Mouse (Mus musculus): Measurements from ENCODE around the gene Ppp1r16b. TPM values are rescaled to one million over a fixed set of nuclear protein-coding genes. Genes with fewer than 3 reads are reported as not detected.
A peak's percentile ranks its signal among the peaks of the same experiment; 100 is the strongest.

Ppp1r16b gene
- polyA plus RNA-seq, 1 experiment from 2014 or later = 4.6 TPM

- H3K27ac ChIP-seq (replicated peaks; ENCODE audit: low read depth, low read length) = no peak overlapping the region
- no peaks in the 10 kb centered on the region for H3K9me3 ChIP-seq (ENCODE audit: control insufficient read depth, low read length)
- WGBS = 90% methylated on average over 11 of the region's 11 CpGs
- no peak for DNase-seq (ENCODE audit: low spot score)
- no peaks in the 10 kb centered on the region for H3K4me1 ChIP-seq (ENCODE audit: control insufficient read depth, insufficient read depth, low read length)
- no peak for ATAC-seq (ENCODE audit: insufficient number of reproducible peaks, low FRiP score, low TSS enrichment, low read depth)
- no peaks in the 10 kb centered on the region for H3K27me3 ChIP-seq (ENCODE audit: control insufficient read depth, insufficient read depth, low read length)
- no peak overlapping the region for H3K4me3 ChIP-seq (ENCODE audit: low read depth, low read length)
- H3K4me2 ChIP-seq (ENCODE audit: low read depth, severe bottlenecking) = no peak overlapping the region
- no peak overlapping the region for H3K9ac ChIP-seq (ENCODE audit: low read length)
- H3K36me3 ChIP-seq (ENCODE audit: control insufficient read depth, insufficient read depth, low read length) = no peaks in the 10 kb centered on the region
These were observed 73.4 kb downstream of the Ppp1r16b start for GRCm38 (mm10) chr2:158738591-158738990.

GRCm38 (mm10) chr2:158739113-158739512 is 73.9 kb downstream of the Ppp1r16b start:
- DNase-seq (ENCODE audit: low spot score) (no peak), ATAC-seq (ENCODE audit: insufficient number of reproducible peaks, low FRiP score, low TSS enrichment, low read depth) (no peak)
- Histone ChIP-seq H3K9ac (ENCODE audit: low read length) (no peak overlapping the region), H3K27me3 (ENCODE audit: control insufficient read depth, insufficient read depth, low read length) (no peaks in the 10 kb centered on the region), H3K36me3 (ENCODE audit: control insufficient read depth, insufficient read depth, low read length) (no peaks in the 10 kb centered on the region), H3K4me2 (ENCODE audit: low read depth, severe bottlenecking) (no peak overlapping the region), H3K9me3 (ENCODE audit: control insufficient read depth, low read length) (no peaks in the 10 kb centered on the region), H3K4me1 (ENCODE audit: control insufficient read depth, insufficient read depth, low read length) (no peaks in the 10 kb centered on the region), H3K27ac (replicated peaks; ENCODE audit: low read depth, low read length) (no peak overlapping the region), H3K4me3 (ENCODE audit: low read depth, low read length) (no peak overlapping the region)
- WGBS = 82% methylated on average over 3 of the region's 3 CpGs

- WGBS = 81% methylated on average over 9 of the region's 9 CpGs
- Histone ChIP-seq H3K4me2 (ENCODE audit: low read depth, severe bottlenecking) (no peak overlapping the region), H3K36me3 (ENCODE audit: control insufficient read depth, insufficient read depth, low read length) (no peaks in the 10 kb centered on the region), H3K4me3 (ENCODE audit: low read depth, low read length) (no peak overlapping the region), H3K9me3 (ENCODE audit: control insufficient read depth, low read length) (no peaks in the 10 kb centered on the region), H3K9ac (ENCODE audit: low read length) (no peak overlapping the region), H3K4me1 (ENCODE audit: control insufficient read depth, insufficient read depth, low read length) (peaks cover 2% of the 10 kb centered on the region; the same call in 1 of the 2 replicates), H3K27me3 (ENCODE audit: control insufficient read depth, insufficient read depth, low read length) (no peaks in the 10 kb centered on the region), H3K27ac (replicated peaks; ENCODE audit: low read depth, low read length) (no peak overlapping the region)
- ATAC-seq (ENCODE audit: insufficient number of reproducible peaks, low FRiP score, low TSS enrichment, low read depth) = no peak
- no peak for DNase-seq (ENCODE audit: low spot score)
These were observed 75.9 kb downstream of the Ppp1r16b start for GRCm38 (mm10) chr2:158741011-158741501.

GRCm38 (mm10) chr2:158742431-158742830 is 77.2 kb downstream of the Ppp1r16b start:
- no peak for ATAC-seq (ENCODE audit: insufficient number of reproducible peaks, low FRiP score, low TSS enrichment, low read depth)
- H3K9ac ChIP-seq (ENCODE audit: low read length) = no peak overlapping the region
- H3K9me3 ChIP-seq (ENCODE audit: control insufficient read depth, low read length) = no peaks in the 10 kb centered on the region
- no peak overlapping the region for H3K27ac ChIP-seq (replicated peaks; ENCODE audit: low read depth, low read length)
- 83% methylated on average over 5 of the region's 5 CpGs for WGBS
- no peak overlapping the region for H3K4me3 ChIP-seq (ENCODE audit: low read depth, low read length)
- peaks cover 5% of the 10 kb centered on the region; the same call in 1 of the 2 replicates for H3K4me1 ChIP-seq (ENCODE audit: control insufficient read depth, insufficient read depth, low read length)
- DNase-seq (ENCODE audit: low spot score) = no peak
- H3K27me3 ChIP-seq (ENCODE audit: control insufficient read depth, insufficient read depth, low read length) = no peaks in the 10 kb centered on the region
- H3K4me2 ChIP-seq (ENCODE audit: low read depth, severe bottlenecking) = no peak overlapping the region
- no peaks in the 10 kb centered on the region for H3K36me3 ChIP-seq (ENCODE audit: control insufficient read depth, insufficient read depth, low read length)

GRCm38 (mm10) chr2:158743518-158744141 is 78.4 kb downstream of the Ppp1r16b start:
- H3K27me3 ChIP-seq (ENCODE audit: control insufficient read depth, insufficient read depth, low read length) = no peaks in the 10 kb centered on the region
- 89% methylated on average over 11 of the region's 11 CpGs for WGBS
- no peak overlapping the region for H3K4me3 ChIP-seq (ENCODE audit: low read depth, low read length)
- H3K27ac ChIP-seq (replicated peaks; ENCODE audit: low read depth, low read length) = no peak overlapping the region
- H3K4me1 ChIP-seq (ENCODE audit: control insufficient read depth, insufficient read depth, low read length) = peaks cover 5% of the 10 kb centered on the region; the same call in 1 of the 2 replicates
- no peak for ATAC-seq (ENCODE audit: insufficient number of reproducible peaks, low FRiP score, low TSS enrichment, low read depth)
- no peak overlapping the region for H3K4me2 ChIP-seq (ENCODE audit: low read depth, severe bottlenecking)
- H3K9ac ChIP-seq (ENCODE audit: low read length) = no peak overlapping the region
- DNase-seq (ENCODE audit: low spot score) = no peak
- no peaks in the 10 kb centered on the region for H3K36me3 ChIP-seq (ENCODE audit: control insufficient read depth, insufficient read depth, low read length)
- H3K9me3 ChIP-seq (ENCODE audit: control insufficient read depth, low read length) = no peaks in the 10 kb centered on the region

GRCm38 (mm10) chr2:158745049-158745482 is 79.9 kb downstream of the Ppp1r16b start:
- DNase-seq (ENCODE audit: low spot score) = peak; percentile 55

GRCm38 (mm10) chr2:158746164-158746563 is 81.0 kb downstream of the Ppp1r16b start:
- no peaks in the 10 kb centered on the region for H3K27me3 ChIP-seq (ENCODE audit: control insufficient read depth, insufficient read depth, low read length)
- H3K4me2 ChIP-seq (ENCODE audit: low read depth, severe bottlenecking) = no peak overlapping the region
- no peaks in the 10 kb centered on the region for H3K9me3 ChIP-seq (ENCODE audit: control insufficient read depth, low read length)
- peaks cover 5% of the 10 kb centered on the region; the same call in 1 of the 2 replicates for H3K4me1 ChIP-seq (ENCODE audit: control insufficient read depth, insufficient read depth, low read length)
- WGBS = 52% methylated on average over 11 of the region's 11 CpGs
- no peak overlapping the region for H3K9ac ChIP-seq (ENCODE audit: low read length)
- no peak overlapping the region for H3K4me3 ChIP-seq (ENCODE audit: low read depth, low read length)
- DNase-seq (ENCODE audit: low spot score) = no peak
- H3K36me3 ChIP-seq (ENCODE audit: control insufficient read depth, insufficient read depth, low read length) = no peaks in the 10 kb centered on the region
- H3K27ac ChIP-seq (replicated peaks; ENCODE audit: low read depth, low read length) = no peak overlapping the region
- ATAC-seq (ENCODE audit: insufficient number of reproducible peaks, low FRiP score, low TSS enrichment, low read depth) = no peak

More at GRCm38 (mm10) chr2:158745049-158745482, 79.9 kb downstream of the Ppp1r16b start:
- no peak overlapping the region for H3K27ac ChIP-seq (replicated peaks; ENCODE audit: low read depth, low read length)
- no peaks in the 10 kb centered on the region for H3K27me3 ChIP-seq (ENCODE audit: control insufficient read depth, insufficient read depth, low read length)
- 20% methylated on average over 2 of the region's 2 CpGs for WGBS
- H3K4me2 ChIP-seq (ENCODE audit: low read depth, severe bottlenecking) = no peak overlapping the region
- no peak overlapping the region for H3K9ac ChIP-seq (ENCODE audit: low read length)
- no peak for ATAC-seq (ENCODE audit: insufficient number of reproducible peaks, low FRiP score, low TSS enrichment, low read depth)
- H3K9me3 ChIP-seq (ENCODE audit: control insufficient read depth, low read length) = no peaks in the 10 kb centered on the region
- no peak overlapping the region for H3K4me3 ChIP-seq (ENCODE audit: low read depth, low read length)
- no peaks in the 10 kb centered on the region for H3K36me3 ChIP-seq (ENCODE audit: control insufficient read depth, insufficient read depth, low read length)
- peaks cover 5% of the 10 kb centered on the region; the same call in 1 of the 2 replicates for H3K4me1 ChIP-seq (ENCODE audit: control insufficient read depth, insufficient read depth, low read length)

GRCm38 (mm10) chr2:158749366-158749765 is 84.2 kb downstream of the Ppp1r16b start:
- Histone ChIP-seq H3K9me3 (ENCODE audit: control insufficient read depth, low read length) (no peaks in the 10 kb centered on the region), H3K27me3 (ENCODE audit: control insufficient read depth, insufficient read depth, low read length) (no peaks in the 10 kb centered on the region), H3K27ac (replicated peaks; ENCODE audit: low read depth, low read length) (no peak overlapping the region), H3K9ac (ENCODE audit: low read length) (no peak overlapping the region), H3K4me3 (ENCODE audit: low read depth, low read length) (no peak overlapping the region), H3K4me1 (ENCODE audit: control insufficient read depth, insufficient read depth, low read length) (peaks cover 5% of the 10 kb centered on the region; the same call in 1 of the 2 replicates), H3K4me2 (ENCODE audit: low read depth, severe bottlenecking) (no peak overlapping the region), H3K36me3 (ENCODE audit: control insufficient read depth, insufficient read depth, low read length) (no peaks in the 10 kb centered on the region)
- 87% methylated on average over 9 of the region's 9 CpGs for WGBS
- ATAC-seq (ENCODE audit: insufficient number of reproducible peaks, low FRiP score, low TSS enrichment, low read depth) (no peak), DNase-seq (ENCODE audit: low spot score) (no peak)

Data from limb, embryonic 11.5 days (tissue).